Mouse (Mus musculus) hindbrain, embryonic 14.5 days (tissue): Measurements from ENCODE around the gene Dmgdh. TPM values are rescaled to one million over a fixed set of nuclear protein-coding genes. Genes with fewer than 3 reads are reported as not detected.

Source experiments
- microRNA-seq: library from miRNA; unstranded; fragments of <30 nt; microRNA quantifications from one replicate; pipeline ENCODE4, GENCODE M21; 2016
- polyA plus RNA-seq: library from polyadenylated mRNA; unstranded; fragments of >200 nt; fragmentation: Nextera tagmentation; extraction: Ambion mirVana; gene quantifications from 2 replicates; pipeline ENCODE4 v1.2.1, GENCODE M21; 2014

Gene Dmgdh
- polyA plus RNA-seq, 1 experiment from 2014 or later, result 0.54 TPM

Small RNA genes lying within 50 kb of the gene (microRNA-seq; reads per million reads assigned to microRNA genes)
- gene Mir5624, result not detected

Other genes with a start within 250 kb of the Dmgdh start
- 7.8 and 8.6 TPM in 2 replicates for gene Jmy, start 174.6 kb upstream of the Dmgdh start, polyA plus RNA-seq
- 0.64 and 1.2 TPM in 2 replicates for gene Bhmt, start 36.5 kb upstream of the Dmgdh start, polyA plus RNA-seq
- not detected in 2 replicates for gene Bhmt2, start 131 bp upstream of the Dmgdh start, polyA plus RNA-seq
- 10.9 and 12.1 TPM in 2 replicates for gene Arsb, start 97.2 kb downstream of the Dmgdh start, polyA plus RNA-seq